Mouse (Mus musculus): ENCODE data around the gene Notch1.

Notch1 gene

GRCm38 (mm10) chr2:26500599-26501370 is 15.7 kb downstream of the Notch1 start:
- no peak for DNase-seq (ENCODE audit: low spot score)

GRCm38 (mm10) chr2:26500027-26500598 is 16.4 kb downstream of the Notch1 start:
- DNase-seq (ENCODE audit: low spot score): no peak

- DNase-seq (ENCODE audit: low spot score): no peak
Observed at GRCm38 (mm10) chr2:26498694-26499093, 17.8 kb downstream of the Notch1 start.

GRCm38 (mm10) chr2:26497861-26498533 is 18.5 kb downstream of the Notch1 start:
- no peak for DNase-seq (ENCODE audit: low spot score)

GRCm38 (mm10) chr2:26496451-26496850 is 20.0 kb downstream of the Notch1 start:
- DNase-seq (ENCODE audit: low spot score): no peak

GRCm38 (mm10) chr2:26495701-26496100 is 20.8 kb downstream of the Notch1 start:
- DNase-seq (ENCODE audit: low spot score): no peak

- no peak for DNase-seq (ENCODE audit: low spot score)
Observed at GRCm38 (mm10) chr2:26494991-26495390, 21.5 kb downstream of the Notch1 start.

- DNase-seq (ENCODE audit: low spot score): no peak
Observed at GRCm38 (mm10) chr2:26494396-26494795, 22.1 kb downstream of the Notch1 start.

GRCm38 (mm10) chr2:26493021-26493781 is 23.3 kb downstream of the Notch1 start:
- DNase-seq (ENCODE audit: low spot score): no peak

- DNase-seq (ENCODE audit: low spot score): no peak
Observed at GRCm38 (mm10) chr2:26490760-26491301, 25.6 kb downstream of the Notch1 start.

GRCm38 (mm10) chr2:26488535-26489135 is 27.8 kb downstream of the Notch1 start:
- no peak for DNase-seq (ENCODE audit: low spot score)

- no peak for DNase-seq (ENCODE audit: low spot score)
Observed at GRCm38 (mm10) chr2:26487322-26488021, 29.0 kb downstream of the Notch1 start.

- DNase-seq (ENCODE audit: low spot score): no peak
Observed at GRCm38 (mm10) chr2:26486835-26487321, 29.6 kb downstream of the Notch1 start.

- DNase-seq (ENCODE audit: low spot score): no peak
Observed at GRCm38 (mm10) chr2:26486264-26486810, 30.1 kb downstream of the Notch1 start.

- no peak for DNase-seq (ENCODE audit: low spot score)
Observed at GRCm38 (mm10) chr2:26485710-26486109, 30.8 kb downstream of the Notch1 start.

GRCm38 (mm10) chr2:26485278-26485677 is 31.2 kb downstream of the Notch1 start:
- DNase-seq (ENCODE audit: low spot score): no peak

- no peak for DNase-seq (ENCODE audit: low spot score)
Observed at GRCm38 (mm10) chr2:26484169-26484568, 32.3 kb downstream of the Notch1 start.

- DNase-seq (ENCODE audit: low spot score): no peak
Observed at GRCm38 (mm10) chr2:26483230-26483869, 33.1 kb downstream of the Notch1 start.

GRCm38 (mm10) chr2:26482824-26483223 is 33.6 kb downstream of the Notch1 start:
- no peak for DNase-seq (ENCODE audit: low spot score)

Data from urinary bladder, postnatal 25 days (tissue).